Mouse (Mus musculus): ENCODE data around the gene Rpl39.
"Not testable (repeated sequence)": the region's sequence is repeated elsewhere in the genome, so short reads cannot be mapped to it uniquely, and the experiment has no call there.

Rpl39 gene

GRCm38 (mm10) chrX:37084927-37085660 is at the start of gene Rpl39:
Gene Rpl39, minus strand, starts transcription at chrX:37085402.
- DNase-seq (ENCODE audit: low read depth in 1 of 2, low spot score in 2 of 2) = peak; percentile 64 to 79

GRCm38 (mm10) chrX:37126671-37127358 is 41.6 kb upstream of the Rpl39 start, which contains the start of gene Nkap:
Gene Nkap, plus strand, starts transcription at chrX:37126795.
- DNase-seq (ENCODE audit: low read depth in 1 of 2, low spot score in 2 of 2) = peak; percentile 10 to 44

GRCm38 (mm10) chrX:37125511-37125910 is 40.3 kb upstream of the Rpl39 start:
- DNase-seq (ENCODE audit: low read depth in 1 of 2, low spot score in 2 of 2) = no peak

GRCm38 (mm10) chrX:37120212-37120611 is 35.0 kb upstream of the Rpl39 start:
- no peak for DNase-seq (ENCODE audit: low read depth in 1 of 2, low spot score in 2 of 2)

- DNase-seq (ENCODE audit: low read depth in 1 of 2, low spot score in 2 of 2) = no peak
Measured at GRCm38 (mm10) chrX:37119585-37119984, 34.4 kb upstream of the Rpl39 start.

GRCm38 (mm10) chrX:37117085-37117484 is 31.9 kb upstream of the Rpl39 start:
- no peak for DNase-seq (ENCODE audit: low read depth in 1 of 2, low spot score in 2 of 2)

- no peak for DNase-seq (ENCODE audit: low read depth in 1 of 2, low spot score in 2 of 2)
Measured at GRCm38 (mm10) chrX:37110881-37111193, 25.6 kb upstream of the Rpl39 start.

- peak; percentile 78 to 83 for DNase-seq (ENCODE audit: low read depth in 1 of 2, low spot score in 2 of 2)
Measured at GRCm38 (mm10) chrX:37110193-37110880, 25.1 kb upstream of the Rpl39 start, which contains the start of gene Upf3b. Gene Upf3b, minus strand, starts transcription at chrX:37110322.

- DNase-seq (ENCODE audit: low read depth in 1 of 2, low spot score in 2 of 2) = no peak
Measured at GRCm38 (mm10) chrX:37109526-37110192, 24.5 kb upstream of the Rpl39 start.

- DNase-seq (ENCODE audit: low read depth in 1 of 2, low spot score in 2 of 2) = no peak
Measured at GRCm38 (mm10) chrX:37103826-37104225, 18.6 kb upstream of the Rpl39 start.

GRCm38 (mm10) chrX:37098681-37099080 is 13.5 kb upstream of the Rpl39 start:
- no peak for DNase-seq (ENCODE audit: low read depth in 1 of 2, low spot score in 2 of 2)

- DNase-seq (ENCODE audit: low read depth in 1 of 2, low spot score in 2 of 2) = no peak
Measured at GRCm38 (mm10) chrX:37095106-37095768, 10.0 kb upstream of the Rpl39 start.

- no peak for DNase-seq (ENCODE audit: low read depth in 1 of 2, low spot score in 2 of 2)
Measured at GRCm38 (mm10) chrX:37091457-37091856, 6.3 kb upstream of the Rpl39 start.

- DNase-seq (ENCODE audit: low read depth in 1 of 2, low spot score in 2 of 2) = no peak
Measured at GRCm38 (mm10) chrX:37088778-37089177, 3.6 kb upstream of the Rpl39 start.

GRCm38 (mm10) chrX:37085665-37086064 is 463 bp upstream of the Rpl39 start:
- DNase-seq (ENCODE audit: low read depth in 1 of 2, low spot score in 2 of 2) = no peak

- no peak for DNase-seq (ENCODE audit: low read depth in 1 of 2, low spot score in 2 of 2)
Measured at GRCm38 (mm10) chrX:37084318-37084926, 780 bp downstream of the Rpl39 start.

GRCm38 (mm10) chrX:37081194-37081593 is 4.0 kb downstream of the Rpl39 start:
- no peak for DNase-seq (ENCODE audit: low read depth in 1 of 2, low spot score in 2 of 2)

GRCm38 (mm10) chrX:37080345-37080744 is 4.9 kb downstream of the Rpl39 start:
- DNase-seq (ENCODE audit: low read depth in 1 of 2, low spot score in 2 of 2) = not testable (repeated sequence)

- no peak for DNase-seq (ENCODE audit: low read depth in 1 of 2, low spot score in 2 of 2)
Measured at GRCm38 (mm10) chrX:37076651-37077050, 8.6 kb downstream of the Rpl39 start.

GRCm38 (mm10) chrX:37074262-37074892 is 10.8 kb downstream of the Rpl39 start:
- peak in 1 of 2 experiments; percentile 34 for DNase-seq (ENCODE audit: low read depth in 1 of 2, low spot score in 2 of 2)
